Mouse (Mus musculus): Measurements from ENCODE around the gene Lurap1. TPM values are rescaled to one million over a fixed set of nuclear protein-coding genes. Genes with fewer than 3 reads are reported as not detected.

Gene Lurap1
- polyA plus RNA-seq, 1 experiment from 2014 or later = 1.5 TPM

GRCm38 (mm10) chr4:116150156-116150861 lies 829 bp downstream of the Lurap1 start:
- H3K27ac ChIP-seq (ENCODE audit: low read depth, low read length) = peak overlapping the region; percentile 83
- H3K9me3 ChIP-seq (replicated peaks; ENCODE audit: control insufficient read depth, low read length) = no peaks in the 10 kb centered on the region
- WGBS = under 1% methylated on average over 65 of the region's 73 CpGs
- H3K27me3 ChIP-seq (replicated peaks; ENCODE audit: control insufficient read depth, insufficient read depth, low read length) = no peaks in the 10 kb centered on the region
- peak; percentile 94 for ATAC-seq
- H3K4me3 ChIP-seq (ENCODE audit: low read depth, low read length) = peak overlapping the region; percentile 67
- peak overlapping the region; percentile 78 for H3K4me2 ChIP-seq (ENCODE audit: low read length)
- H3K4me1 ChIP-seq (ENCODE audit: control insufficient read depth, insufficient read depth, low read length) = peaks cover 4% of the 10 kb centered on the region; the same call in 1 of the 2 replicates
- peak; percentile 66 for DNase-seq (ENCODE audit: low spot score)
- peaks cover 34% of the 10 kb centered on the region for H3K36me3 ChIP-seq (ENCODE audit: control insufficient read depth, insufficient read depth, low read length)
- peak overlapping the region; percentile 95 for H3K9ac ChIP-seq (ENCODE audit: low read length)

- 19% methylated on average over 6 of the region's 6 CpGs for WGBS
- ATAC-seq = peak; percentile 37; the same call in 1 of the 2 replicates
- peak overlapping the region; percentile 67 for H3K4me3 ChIP-seq (ENCODE audit: low read depth, low read length)
These were observed 1.4 kb downstream of the Lurap1 start for GRCm38 (mm10) chr4:116149812-116150155.

GRCm38 (mm10) chr4:116143891-116144717 lies 7.0 kb downstream of the Lurap1 start:
- Histone ChIP-seq H3K4me3 (ENCODE audit: low read depth, low read length) (peak overlapping the region; percentile 64), H3K27ac (ENCODE audit: low read depth, low read length) (no peak overlapping the region), H3K36me3 (ENCODE audit: control insufficient read depth, insufficient read depth, low read length) (no peaks in the 10 kb centered on the region), H3K4me2 (ENCODE audit: low read length) (peak overlapping the region; percentile 95), H3K9ac (ENCODE audit: low read length) (peak overlapping the region; percentile 70), H3K4me1 (ENCODE audit: control insufficient read depth, insufficient read depth, low read length) (peaks cover 9% of the 10 kb centered on the region; the same call in 1 of the 2 replicates), H3K27me3 (replicated peaks; ENCODE audit: control insufficient read depth, insufficient read depth, low read length) (peaks cover 5% of the 10 kb centered on the region; the same call in 1 of the 2 replicates), H3K9me3 (replicated peaks; ENCODE audit: control insufficient read depth, low read length) (no peaks in the 10 kb centered on the region)
- ATAC-seq = peak; percentile 86
- peak; percentile 71 for DNase-seq (ENCODE audit: low spot score)
- under 1% methylated on average over 44 of the region's 47 CpGs for WGBS

More at GRCm38 (mm10) chr4:116149812-116150155, 1.4 kb downstream of the Lurap1 start:
- DNase-seq (ENCODE audit: low spot score) = no peak
- Histone ChIP-seq H3K36me3 (ENCODE audit: control insufficient read depth, insufficient read depth, low read length) (peaks cover 29% of the 10 kb centered on the region), H3K4me2 (ENCODE audit: low read length) (peak overlapping the region; percentile 78), H3K9me3 (replicated peaks; ENCODE audit: control insufficient read depth, low read length) (no peaks in the 10 kb centered on the region), H3K4me1 (ENCODE audit: control insufficient read depth, insufficient read depth, low read length) (peaks cover 4% of the 10 kb centered on the region; the same call in 1 of the 2 replicates), H3K27ac (ENCODE audit: low read depth, low read length) (peak overlapping the region; percentile 83; the same call in 1 of the 2 replicates), H3K27me3 (replicated peaks; ENCODE audit: control insufficient read depth, insufficient read depth, low read length) (no peaks in the 10 kb centered on the region), H3K9ac (ENCODE audit: low read length) (peak overlapping the region; percentile 95)

GRCm38 (mm10) chr4:116143317-116143811 lies 7.8 kb downstream of the Lurap1 start:
- peaks cover 5% of the 10 kb centered on the region; the same call in 1 of the 2 replicates for H3K27me3 ChIP-seq (replicated peaks; ENCODE audit: control insufficient read depth, insufficient read depth, low read length)
- H3K9ac ChIP-seq (ENCODE audit: low read length) = no peak overlapping the region
- DNase-seq (ENCODE audit: low spot score) (no peak), ATAC-seq (0 out of 2 replicates have a peak, but pooled peaks have one; percentile 13)
- peak overlapping the region; percentile 95 for H3K4me2 ChIP-seq (ENCODE audit: low read length)
- WGBS = 7% methylated on average over 7 of the region's 7 CpGs
- no peaks in the 10 kb centered on the region for H3K9me3 ChIP-seq (replicated peaks; ENCODE audit: control insufficient read depth, low read length)
- H3K4me3 ChIP-seq (ENCODE audit: low read depth, low read length) = peak overlapping the region; percentile 64; the same call in 1 of the 2 replicates
- H3K27ac ChIP-seq (ENCODE audit: low read depth, low read length) = no peak overlapping the region
- H3K36me3 ChIP-seq (ENCODE audit: control insufficient read depth, insufficient read depth, low read length) = no peaks in the 10 kb centered on the region
- H3K4me1 ChIP-seq (ENCODE audit: control insufficient read depth, insufficient read depth, low read length) = peaks cover 9% of the 10 kb centered on the region; the same call in 1 of the 2 replicates

- WGBS = 83% methylated on average over 7 of the region's 7 CpGs
- ATAC-seq = no peak
These were observed 8.9 kb downstream of the Lurap1 start for GRCm38 (mm10) chr4:116142269-116142668.

GRCm38 (mm10) chr4:116141736-116142135 lies 9.4 kb downstream of the Lurap1 start:
- DNase-seq (ENCODE audit: low spot score) (no peak), ATAC-seq (no peak)
- WGBS = 73% methylated on average over 1 of the region's 1 CpGs
- Histone ChIP-seq H3K9ac (ENCODE audit: low read length) (no peak overlapping the region), H3K27me3 (replicated peaks; ENCODE audit: control insufficient read depth, insufficient read depth, low read length) (peaks cover 5% of the 10 kb centered on the region; the same call in 1 of the 2 replicates), H3K9me3 (replicated peaks; ENCODE audit: control insufficient read depth, low read length) (no peaks in the 10 kb centered on the region), H3K4me1 (ENCODE audit: control insufficient read depth, insufficient read depth, low read length) (peaks cover 9% of the 10 kb centered on the region; the same call in 1 of the 2 replicates), H3K27ac (ENCODE audit: low read depth, low read length) (no peak overlapping the region), H3K4me3 (ENCODE audit: low read depth, low read length) (no peak overlapping the region), H3K4me2 (ENCODE audit: low read length) (no peak overlapping the region), H3K36me3 (ENCODE audit: control insufficient read depth, insufficient read depth, low read length) (no peaks in the 10 kb centered on the region)

More at GRCm38 (mm10) chr4:116142269-116142668, 8.9 kb downstream of the Lurap1 start:
- Histone ChIP-seq H3K4me1 (ENCODE audit: control insufficient read depth, insufficient read depth, low read length) (peaks cover 9% of the 10 kb centered on the region; the same call in 1 of the 2 replicates), H3K9ac (ENCODE audit: low read length) (no peak overlapping the region), H3K4me2 (ENCODE audit: low read length) (no peak overlapping the region), H3K27me3 (replicated peaks; ENCODE audit: control insufficient read depth, insufficient read depth, low read length) (peaks cover 5% of the 10 kb centered on the region; the same call in 1 of the 2 replicates), H3K4me3 (ENCODE audit: low read depth, low read length) (no peak overlapping the region), H3K9me3 (replicated peaks; ENCODE audit: control insufficient read depth, low read length) (no peaks in the 10 kb centered on the region), H3K27ac (ENCODE audit: low read depth, low read length) (no peak overlapping the region), H3K36me3 (ENCODE audit: control insufficient read depth, insufficient read depth, low read length) (no peaks in the 10 kb centered on the region)
- no peak for DNase-seq (ENCODE audit: low spot score)

- Histone ChIP-seq H3K9me3 (replicated peaks; ENCODE audit: control insufficient read depth, low read length) (no peaks in the 10 kb centered on the region), H3K4me1 (ENCODE audit: control insufficient read depth, insufficient read depth, low read length) (peaks cover 9% of the 10 kb centered on the region; the same call in 1 of the 2 replicates), H3K27ac (ENCODE audit: low read depth, low read length) (no peak overlapping the region), H3K36me3 (ENCODE audit: control insufficient read depth, insufficient read depth, low read length) (no peaks in the 10 kb centered on the region), H3K9ac (ENCODE audit: low read length) (no peak overlapping the region), H3K4me3 (ENCODE audit: low read depth, low read length) (no peak overlapping the region), H3K4me2 (ENCODE audit: low read length) (no peak overlapping the region), H3K27me3 (replicated peaks; ENCODE audit: control insufficient read depth, insufficient read depth, low read length) (peaks cover 5% of the 10 kb centered on the region; the same call in 1 of the 2 replicates)
- 84% methylated on average over 7 of the region's 7 CpGs for WGBS
- DNase-seq (ENCODE audit: low spot score) (no peak), ATAC-seq (no peak)
These were observed 10.2 kb downstream of the Lurap1 start for GRCm38 (mm10) chr4:116140801-116141574.

- no peaks in the 10 kb centered on the region for H3K4me1 ChIP-seq (ENCODE audit: control insufficient read depth, insufficient read depth, low read length)
- no peak overlapping the region for H3K4me3 ChIP-seq (ENCODE audit: low read depth, low read length)
- H3K9ac ChIP-seq (ENCODE audit: low read length) = no peak overlapping the region
- no peaks in the 10 kb centered on the region for H3K9me3 ChIP-seq (replicated peaks; ENCODE audit: control insufficient read depth, low read length)
- no peaks in the 10 kb centered on the region for H3K27me3 ChIP-seq (replicated peaks; ENCODE audit: control insufficient read depth, insufficient read depth, low read length)
- no peak overlapping the region for H3K27ac ChIP-seq (ENCODE audit: low read depth, low read length)
- DNase-seq (ENCODE audit: low spot score) (no peak), ATAC-seq (no peak)
- WGBS = 48% methylated on average over 13 of the region's 13 CpGs
- H3K4me2 ChIP-seq (ENCODE audit: low read length) = no peak overlapping the region
- no peaks in the 10 kb centered on the region for H3K36me3 ChIP-seq (ENCODE audit: control insufficient read depth, insufficient read depth, low read length)
These were observed 13.6 kb downstream of the Lurap1 start for GRCm38 (mm10) chr4:116137421-116137996.

Data from forebrain, embryonic 14.5 days (tissue).